Mouse (Mus musculus) midbrain, embryonic 11.5 days (tissue): ENCODE data around the gene Pgbd5. TPM values are rescaled to one million over a fixed set of nuclear protein-coding genes. Genes with fewer than 3 reads are reported as not detected.
A peak's percentile ranks its signal among the peaks of the same experiment; 100 is the strongest.

ENCODE experiments used
- ATAC-seq: fragments of 200-750 bp; cut with Nextera tagmentation; 2 replicates; pipeline ENCODE4 v1.8.0; 2017; ENCODE audit warnings: moderate TSS enrichment, moderate library complexity; ENCODE audit not compliant: low FRiP score
- DNase-seq: peaks from one replicate; pipeline ENCODE4 v3.0.0; 2015; ENCODE audit warnings: low spot score; ENCODE audit errors: missing footprints
- H3K27ac ChIP-seq: fragments of 300-500 bp; sonication (generic); 2 replicates; pipeline ENCODE4 v1.5.1; 2014; ENCODE audit warnings: low read depth, low read length
- H3K27me3 ChIP-seq: fragments of 300-500 bp; sonication (generic); 2 replicates; pipeline ENCODE4 v1.6.1; 2014; ENCODE audit warnings: mild to moderate bottlenecking, low read length, moderate library complexity, mixed read lengths; ENCODE audit not compliant: control insufficient read depth, insufficient read depth
- H3K36me3 ChIP-seq: fragments of 300-500 bp; sonication (generic); 2 replicates; pipeline ENCODE4 v1.6.1; 2014; ENCODE audit warnings: mild to moderate bottlenecking, low read length, moderate library complexity, mixed read lengths; ENCODE audit not compliant: control insufficient read depth, insufficient read depth
- H3K4me1 ChIP-seq: fragments of 300-500 bp; sonication (generic); 2 replicates; pipeline ENCODE4 v1.6.1; 2014; ENCODE audit warnings: low read length; ENCODE audit not compliant: control insufficient read depth, insufficient read depth
- H3K4me2 ChIP-seq: fragments of 300-500 bp; sonication (generic); 2 replicates; pipeline ENCODE4 v1.6.1; 2014; ENCODE audit warnings: mild to moderate bottlenecking, moderate library complexity
- H3K4me3 ChIP-seq: fragments of 300-500 bp; sonication (generic); 2 replicates; pipeline ENCODE4 v1.5.1; 2014; ENCODE audit warnings: low read depth, low read length
- H3K9ac ChIP-seq: fragments of 300-500 bp; sonication (generic); 2 replicates; pipeline ENCODE4 v1.6.1; 2014; ENCODE audit warnings: low read length
- H3K9me3 ChIP-seq: fragments of 300-500 bp; sonication (generic); 2 replicates; pipeline ENCODE4 v1.6.1; 2016; ENCODE audit warnings: low read length; ENCODE audit not compliant: control insufficient read depth
- WGBS: fragments of 180-500 bp; shearing (Covaris S2); extraction: QIAGEN DNeasy Blood & Tissue Kit; methylation state at CpG from one replicate; pipeline ENCODE4 v1.1.7; 2014; 5-methylcytosine and 5-hydroxymethylcytosine counted together
- polyA plus RNA-seq: library from polyadenylated mRNA; unstranded; fragments of >200 nt; fragmentation: Nextera tagmentation; extraction: Ambion mirVana; gene quantifications from 2 replicates; pipeline ENCODE4 v1.2.1, GENCODE M21; 2014

The Pgbd5 gene
- polyA plus RNA-seq, 1 experiment from 2014 or later = 4.5 TPM

- DNase-seq (peak; percentile 89), ATAC-seq (no peak)
- Histone ChIP-seq H3K27ac (no peak overlapping the region), H3K9me3 (no peaks in the 10 kb centered on the region), H3K9ac (no peak overlapping the region), H3K36me3 (no peaks in the 10 kb centered on the region), H3K4me3 (no peak overlapping the region), H3K27me3 (no peaks in the 10 kb centered on the region), H3K4me1 (no peaks in the 10 kb centered on the region), H3K4me2 (no peak overlapping the region)
- 29% methylated on average over 12 of the region's 12 CpGs for WGBS
These were observed 40.5 kb downstream of the Pgbd5 start for GRCm38 (mm10) chr8:124398843-124399402.

DNA sequence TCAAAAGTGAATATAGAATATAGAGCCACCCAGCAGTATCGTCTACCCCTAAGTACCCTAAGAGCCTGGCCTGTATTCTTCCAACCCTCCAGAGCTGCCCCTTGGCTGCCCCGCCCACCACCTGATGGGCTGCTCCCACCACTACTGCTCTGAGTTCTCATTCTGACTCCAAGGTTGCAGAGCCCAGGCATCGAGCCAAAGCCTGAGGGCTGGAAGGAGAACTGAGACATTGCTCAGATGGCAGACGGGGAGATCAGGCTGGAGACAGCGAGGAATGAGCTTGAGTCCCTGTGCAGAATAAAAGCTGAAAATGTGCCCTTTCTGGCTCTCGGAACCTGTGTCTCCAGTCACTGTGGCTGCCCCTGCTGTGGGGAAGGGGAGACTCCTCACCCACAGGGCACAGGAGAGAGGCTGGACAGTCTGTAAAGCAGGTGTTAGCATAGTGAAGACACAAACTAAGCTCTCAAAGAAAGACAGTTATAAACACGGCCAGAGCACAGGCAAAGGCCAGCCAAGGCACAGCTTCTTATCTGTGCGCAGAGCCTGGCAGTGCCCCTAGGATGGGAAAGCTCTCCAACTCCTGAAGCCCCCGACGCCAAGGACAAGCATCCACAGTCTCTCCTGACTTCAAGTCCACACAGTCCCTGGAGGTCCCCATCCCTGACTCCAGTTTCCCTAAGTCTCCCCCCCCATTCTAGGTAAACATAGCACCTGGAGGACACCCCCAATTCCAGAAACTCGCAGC, 42.0 kb downstream of the Pgbd5 start:
- Histone ChIP-seq H3K4me2 (no peak overlapping the region), H3K27ac (no peak overlapping the region), H3K4me1 (no peaks in the 10 kb centered on the region), H3K4me3 (no peak overlapping the region), H3K36me3 (no peaks in the 10 kb centered on the region), H3K27me3 (no peaks in the 10 kb centered on the region), H3K9me3 (no peaks in the 10 kb centered on the region), H3K9ac (no peak overlapping the region)
- no peak for ATAC-seq
- peak; percentile 26 for DNase-seq
- WGBS = 90% methylated on average over 11 of the region's 11 CpGs

DNA sequence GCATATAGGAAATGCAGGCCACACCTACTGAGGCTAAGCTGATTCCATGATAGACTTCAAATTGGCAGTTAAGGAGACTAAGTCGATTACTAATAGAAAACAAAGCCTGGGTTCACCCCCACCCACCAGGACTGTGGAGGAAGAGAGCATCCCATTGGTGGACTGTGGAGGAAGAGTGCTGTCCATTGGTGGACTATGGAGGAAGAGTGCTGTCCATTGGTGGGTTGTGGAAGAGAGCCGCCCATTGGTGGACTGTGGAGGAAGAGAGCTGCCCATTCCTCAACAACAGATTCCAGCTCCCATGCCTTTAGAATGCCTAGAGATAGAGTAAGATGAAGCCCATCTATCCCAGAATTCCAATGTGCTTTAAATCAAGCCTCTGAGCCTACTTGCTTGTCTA, 42.9 kb downstream of the Pgbd5 start:
- Histone ChIP-seq H3K4me2 (no peak overlapping the region), H3K27ac (no peak overlapping the region), H3K36me3 (no peaks in the 10 kb centered on the region), H3K4me3 (no peak overlapping the region), H3K27me3 (no peaks in the 10 kb centered on the region), H3K9me3 (no peaks in the 10 kb centered on the region), H3K9ac (no peak overlapping the region), H3K4me1 (no peaks in the 10 kb centered on the region)
- no peak for ATAC-seq
- WGBS = 88% methylated on average over 2 of the region's 2 CpGs
- peak; percentile 14 for DNase-seq

GRCm38 (mm10) chr8:124395392-124395791, 44.1 kb downstream of the Pgbd5 start:
- Histone ChIP-seq H3K9me3 (no peaks in the 10 kb centered on the region), H3K4me1 (no peaks in the 10 kb centered on the region), H3K4me2 (no peak overlapping the region), H3K9ac (no peak overlapping the region), H3K4me3 (no peak overlapping the region), H3K27me3 (no peaks in the 10 kb centered on the region), H3K36me3 (no peaks in the 10 kb centered on the region), H3K27ac (no peak overlapping the region)
- DNase-seq (peak; percentile 64), ATAC-seq (no peak)
- 85% methylated on average over 7 of the region's 7 CpGs for WGBS

DNA sequence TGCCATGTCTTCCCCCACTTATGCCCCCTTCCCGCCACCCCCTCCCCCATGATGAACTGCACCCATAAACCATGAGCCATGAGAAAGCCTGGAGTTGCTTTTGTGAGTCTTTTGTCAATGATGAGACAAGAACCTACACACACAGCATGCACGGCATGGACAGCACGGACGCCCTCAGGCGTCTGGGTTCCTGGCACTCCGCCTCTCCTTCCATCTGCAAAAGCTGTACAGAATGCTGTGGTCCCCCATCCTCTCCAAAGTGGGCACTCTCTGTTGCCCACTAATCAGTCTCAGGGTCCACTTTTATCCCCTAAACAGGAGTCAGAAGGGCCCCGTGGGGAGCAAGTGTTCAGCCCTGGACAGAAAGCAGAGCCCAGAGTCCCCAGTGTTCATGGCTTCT, 44.5 kb downstream of the Pgbd5 start:
- Histone ChIP-seq H3K4me3 (no peak overlapping the region), H3K27ac (no peak overlapping the region), H3K27me3 (no peaks in the 10 kb centered on the region), H3K9me3 (no peaks in the 10 kb centered on the region), H3K4me1 (no peaks in the 10 kb centered on the region), H3K36me3 (no peaks in the 10 kb centered on the region), H3K9ac (no peak overlapping the region), H3K4me2 (no peak overlapping the region)
- ATAC-seq = no peak
- 87% methylated on average over 7 of the region's 7 CpGs for WGBS
- DNase-seq = peak; percentile 26

DNA sequence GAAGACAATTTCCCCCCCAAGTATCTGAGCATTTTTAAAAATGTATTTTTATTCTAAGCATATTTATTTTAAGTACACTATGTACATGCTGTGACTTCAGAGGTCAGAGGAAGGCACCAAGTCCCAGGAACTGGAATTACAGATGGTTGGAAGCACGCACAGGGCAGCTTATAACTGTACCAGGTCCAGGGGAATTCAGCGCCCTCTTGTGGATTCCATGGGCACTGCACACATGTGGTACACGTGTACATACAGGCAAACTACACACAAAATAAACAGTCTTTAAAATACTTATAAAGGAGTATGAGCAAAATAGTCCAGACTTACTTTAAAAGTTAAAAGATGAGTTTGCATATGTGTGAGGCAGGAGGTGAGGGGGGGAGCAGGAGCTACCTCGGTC, 45.5 kb downstream of the Pgbd5 start:
- DNase-seq (peak; percentile 84), ATAC-seq (no peak)
- no peaks in the 10 kb centered on the region for H3K36me3 ChIP-seq
- no peaks in the 10 kb centered on the region for H3K27me3 ChIP-seq
- no peak overlapping the region for H3K9ac ChIP-seq
- no peaks in the 10 kb centered on the region for H3K4me1 ChIP-seq
- H3K27ac ChIP-seq = no peak overlapping the region
- 82% methylated on average over 4 of the region's 4 CpGs for WGBS
- H3K9me3 ChIP-seq = no peaks in the 10 kb centered on the region
- H3K4me3 ChIP-seq = no peak overlapping the region
- no peak overlapping the region for H3K4me2 ChIP-seq

- Histone ChIP-seq H3K27ac (no peak overlapping the region), H3K9me3 (no peaks in the 10 kb centered on the region), H3K9ac (no peak overlapping the region), H3K36me3 (no peaks in the 10 kb centered on the region), H3K27me3 (no peaks in the 10 kb centered on the region), H3K4me1 (no peaks in the 10 kb centered on the region), H3K4me2 (no peak overlapping the region), H3K4me3 (no peak overlapping the region)
- DNase-seq = peak; percentile 37
- 90% methylated on average over 5 of the region's 5 CpGs for WGBS
- ATAC-seq = no peak
These were observed 46.4 kb downstream of the Pgbd5 start for GRCm38 (mm10) chr8:124393013-124393412.

- Histone ChIP-seq H3K4me3 (no peak overlapping the region), H3K27ac (no peak overlapping the region), H3K27me3 (no peaks in the 10 kb centered on the region), H3K36me3 (no peaks in the 10 kb centered on the region), H3K9me3 (no peaks in the 10 kb centered on the region), H3K9ac (no peak overlapping the region), H3K4me1 (no peaks in the 10 kb centered on the region), H3K4me2 (no peak overlapping the region)
- 61% methylated on average over 10 of the region's 10 CpGs for WGBS
- DNase-seq (peak; percentile 49), ATAC-seq (no peak)
These were observed 47.0 kb downstream of the Pgbd5 start for GRCm38 (mm10) chr8:124392271-124393012.

GRCm38 (mm10) chr8:124391191-124391590, 48.3 kb downstream of the Pgbd5 start:
- DNase-seq (peak; percentile 8), ATAC-seq (no peak)
- no peaks in the 10 kb centered on the region for H3K4me1 ChIP-seq
- H3K27me3 ChIP-seq = no peaks in the 10 kb centered on the region
- no peaks in the 10 kb centered on the region for H3K9me3 ChIP-seq
- no peaks in the 10 kb centered on the region for H3K36me3 ChIP-seq
- no peak overlapping the region for H3K9ac ChIP-seq
- no peak overlapping the region for H3K4me3 ChIP-seq
- 86% methylated on average over 7 of the region's 7 CpGs for WGBS
- no peak overlapping the region for H3K4me2 ChIP-seq
- no peak overlapping the region for H3K27ac ChIP-seq
